Mouse (Mus musculus) lung, adult 2 months (tissue): Measurements from ENCODE around the gene Ptprn.
"Not testable (repeated sequence)": the region's sequence is repeated elsewhere in the genome, so short reads cannot be mapped to it uniquely, and the experiment has no call there.

Experiments
- CTCF ChIP-seq: fragments of 200-500 bp; IDR thresholded peaks from 2 replicates; pipeline ENCODE4 v1.5.1; 2011; ENCODE audit warnings: mild to moderate bottlenecking, low read length, control low read depth; ENCODE audit not compliant: insufficient read depth
- POLR2A ChIP-seq: fragments of 200-500 bp; IDR thresholded peaks from 2 replicates; pipeline ENCODE4 v1.6.1; 2011; ENCODE audit warnings: low read depth, mild to moderate bottlenecking, control low read depth, low read length, borderline replicate concordance; ENCODE audit errors: extremely low read depth

DNA sequence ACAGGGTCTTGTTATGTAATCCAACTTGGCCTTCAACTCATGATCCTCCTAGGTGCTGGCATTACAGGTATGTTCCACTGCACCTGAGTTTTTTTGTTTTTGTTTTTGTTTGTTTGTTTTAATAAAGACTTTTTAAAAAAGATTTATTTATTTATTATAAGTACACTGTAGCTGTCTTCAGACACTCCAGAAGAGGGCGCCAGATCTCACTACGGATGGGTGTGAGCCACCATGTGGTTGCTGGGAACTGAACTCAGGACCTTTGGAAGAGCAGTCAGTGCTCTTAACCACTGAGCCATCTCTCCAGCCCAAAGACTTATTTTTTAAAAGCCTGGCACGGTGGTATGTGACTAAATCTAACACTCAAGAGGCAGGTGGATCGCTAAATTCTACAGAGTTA lies 31.8 kb downstream of the Ptprn start:
- not testable (repeated sequence) for TF ChIP-seq POLR2A, CTCF
